In genomic region chr13:58126862-58127765, GRCm38 (mm10) we compare ENCODE assay signal across 8 mouse cellular contexts. TPM values are rescaled to one million over a fixed set of nuclear protein-coding genes. Genes with fewer than 3 reads are reported as not detected.
DNase-seq lines count a peak whose midpoint lies in the region; ATAC-seq and TF ChIP-seq lines count a peak whose summit lies in the region.

No protein-coding gene starts in this region.

- H3K27me3 ChIP-seq in kidney, adult 2 months (replicated peaks; ENCODE audit: control insufficient read depth, insufficient read depth, low read length): no peaks in the 10 kb centered on the region
- H3K27me3 ChIP-seq in E14TG2a.4 (ENCODE audit: insufficient read depth, low read length) (no peaks in the 10 kb centered on the region), myocyte (ENCODE audit: control insufficient read depth, insufficient read depth, insufficient read length) (no peaks in the 10 kb centered on the region)
- H3K27me3 ChIP-seq in intestine, embryonic 14.5 days (replicated peaks; ENCODE audit: control insufficient read depth, insufficient read depth, low read length): no peaks in the 10 kb centered on the region

- H3K79me2 ChIP-seq in myocyte (ENCODE audit: control insufficient read depth, insufficient read depth): peaks cover 19% of the 10 kb centered on the region

- TF ChIP-seq CTCF in kidney, adult 2 months (conservative IDR thresholded peaks at IDR 0.05; ENCODE audit: insufficient read depth, insufficient read length, low read depth, low read length): no peak
- TF ChIP-seq CTCF in E14TG2a.4 (conservative IDR thresholded peaks at IDR 0.05; ENCODE audit: low read length): no peak

- H3K4me2 ChIP-seq in intestine, embryonic 14.5 days (ENCODE audit: low read length): peak overlapping the region; percentile 69
- peak overlapping the region; percentile 85 for H3K4me2 ChIP-seq in myocyte (ENCODE audit: low read depth)

- H3ac ChIP-seq in myocyte (ENCODE audit: control insufficient read depth, insufficient read length): peak overlapping the region; percentile 99

- no peaks in the 10 kb centered on the region for H3K9me3 ChIP-seq in E14TG2a.4 (ENCODE audit: low read length)
- no peaks in the 10 kb centered on the region for H3K9me3 ChIP-seq in intestine, embryonic 14.5 days (ENCODE audit: control insufficient read depth, low read length)

- H3K9ac ChIP-seq in intestine, embryonic 14.5 days (ENCODE audit: low read length): peak overlapping the region; percentile 99

- 2% methylated on average over 78 of the region's 92 CpGs for WGBS in kidney, adult 2 months
- under 1% methylated on average over 74 of the region's 92 CpGs for WGBS in intestine, embryonic 14.5 days

- H3K27ac ChIP-seq in kidney, adult 2 months (ENCODE audit: insufficient read depth, low read depth, low read length): peak overlapping the region; percentile 100
- peak overlapping the region; percentile 86; the same call in 1 of the 2 replicates for H3K27ac ChIP-seq in brown adipose tissue, adult 24 weeks (replicated peaks; ENCODE audit: low read depth, low read length)
- H3K27ac ChIP-seq in intestine, embryonic 14.5 days (ENCODE audit: low read depth): peak overlapping the region; percentile 99

- ATAC-seq in intestine, embryonic 14.5 days (replicated peaks; ENCODE audit: low FRiP score, low TSS enrichment, low read depth): no peak

- peaks cover 16% of the 10 kb centered on the region for H3K4me1 ChIP-seq in kidney, adult 2 months (ENCODE audit: control insufficient read depth, insufficient read depth, low read length)
- H3K4me1 ChIP-seq in E14TG2a.4 (replicated peaks; ENCODE audit: low read depth, low read length): peaks cover 47% of the 10 kb centered on the region
- peaks cover 6% of the 10 kb centered on the region; the same call in 1 of the 2 replicates for H3K4me1 ChIP-seq in brown adipose tissue, adult 24 weeks (ENCODE audit: control insufficient read depth, insufficient read depth, insufficient read length, low read length)
- peaks cover 41% of the 10 kb centered on the region for H3K4me1 ChIP-seq in intestine, embryonic 14.5 days (replicated peaks; ENCODE audit: control insufficient read depth, insufficient read depth, low read length)

- no peak for TF ChIP-seq POLR2A in kidney, adult 2 months (IDR thresholded peaks at IDR 0.05; ENCODE audit: low read depth, low read length)
- TF ChIP-seq POLR2A in myocyte (IDR thresholded peaks at IDR 0.05; ENCODE audit: insufficient read length, low read depth): peak; percentile 50

- H3K4me3 ChIP-seq in kidney, adult 2 months (ENCODE audit: insufficient read depth, low read depth, low read length): peak overlapping the region; percentile 72
- H3K4me3 ChIP-seq in E14TG2a.4 (replicated peaks; ENCODE audit: low read length) (peak overlapping the region; percentile 91), myocyte (peak overlapping the region; percentile 61)
- H3K4me3 ChIP-seq in brown adipose tissue, adult 24 weeks (ENCODE audit: insufficient read depth, low read depth, low read length): peak overlapping the region; percentile 87
- peak overlapping the region; percentile 100 for H3K4me3 ChIP-seq in intestine, embryonic 14.5 days (ENCODE audit: low read depth, low read length)

- H3K36me3 ChIP-seq in kidney, adult 2 months (ENCODE audit: control insufficient read depth, insufficient read depth, low read length): peaks cover 3% of the 10 kb centered on the region
- H3K36me3 ChIP-seq in E14TG2a.4 (ENCODE audit: insufficient read depth, low read length): peaks cover 23% of the 10 kb centered on the region
- H3K36me3 ChIP-seq in intestine, embryonic 14.5 days (ENCODE audit: control insufficient read depth, insufficient read depth, low read length): peaks cover 15% of the 10 kb centered on the region
- H3K36me3 ChIP-seq in myocyte (ENCODE audit: control insufficient read depth, insufficient read depth): no peaks in the 10 kb centered on the region

- DNase-seq in kidney, adult 2 months: no peak
- no peak for DNase-seq in kidney, adult 8-10 months
- DNase-seq in intestine, embryonic 14.5 days (ENCODE audit: low spot score): no peak
- DNase-seq in frontal cortex, postnatal 25 days (ENCODE audit: low spot score in 2 of 2): no peak
- no peak for DNase-seq in gastrocnemius, postnatal 4 days (ENCODE audit: low spot score in 2 of 2)

TF ChIP-seq in myocyte, 11 proteins besides CTCF, POLR2A, EP300 and RAD21:
- no peak for TF ChIP-seq REST (IDR thresholded peaks at IDR 0.05; ENCODE audit: insufficient read depth, insufficient read length)
- TF ChIP-seq SRF (IDR thresholded peaks at IDR 0.05; ENCODE audit: control insufficient read depth, insufficient read length, low read depth): no peak
- no peak for TF ChIP-seq USF1 (IDR thresholded peaks at IDR 0.05; ENCODE audit: low read depth)
- TF ChIP-seq TCF12 (IDR thresholded peaks at IDR 0.05; ENCODE audit: insufficient read depth, poor library complexity, severe bottlenecking): no peak
- TF ChIP-seq TCF3 (IDR thresholded peaks at IDR 0.05; ENCODE audit: insufficient read length, low read depth): no peak
- no peak for TF ChIP-seq MAX (IDR thresholded peaks at IDR 0.05; ENCODE audit: low read depth)
- TF ChIP-seq MYOG (IDR thresholded peaks at IDR 0.05; ENCODE audit: control insufficient read depth in 1 of 3, insufficient read depth in 1 of 3, insufficient read length in 2 of 3, low read depth in 2 of 3): no peak
- TF ChIP-seq CEBPB (IDR thresholded peaks at IDR 0.05; ENCODE audit: insufficient read depth, poor library complexity, severe bottlenecking): no peak
- TF ChIP-seq E2F4 (IDR thresholded peaks at IDR 0.05; ENCODE audit: insufficient read depth): no peak
- no peak for TF ChIP-seq MYOD1 (IDR thresholded peaks at IDR 0.05; ENCODE audit: control insufficient read depth in 1 of 3, insufficient read length in 2 of 3, low read depth in 2 of 3)
- TF ChIP-seq POLR2AphosphoS2 (IDR thresholded peaks at IDR 0.05; ENCODE audit: insufficient read length, low read depth): no peak

RNA-seq across cellular contexts. Expression of gene Hnrnpa0, which starts 1.2 kb away (rescaled TPM):
- 38.3 and 46.8 TPM in 2 replicates for polyA plus RNA-seq in kidney, adult 2 months (2012; rRNA removed)
- 31.9 and 46.9 TPM in 2 replicates for polyA plus RNA-seq in brown adipose tissue, adult 24 weeks (2012; ENCODE audit: insufficient read depth, insufficient read length, missing spikeins)
- 42.5 and 42.8 TPM in 2 replicates for polyA plus RNA-seq in intestine, embryonic 14.5 days (2014; fragmentation: Nextera tagmentation; extraction: Ambion mirVana)
- polyA plus RNA-seq in myocyte (2012; fragmentation: generic; extraction: Trizol): 122 TPM
- total RNA-seq in gastrocnemius, postnatal 4 days (2021): 100 to 1,000 TPM; 134 TPM

RNA-seq across cellular contexts. Expression of gene Klhl3, which starts 13.7 kb away (rescaled TPM):
- 24.7 and 26.3 TPM in 2 replicates for polyA plus RNA-seq in kidney, adult 2 months (2012; rRNA removed)
- polyA plus RNA-seq in brown adipose tissue, adult 24 weeks (2012; ENCODE audit: insufficient read depth, insufficient read length, missing spikeins): 0.20 and 0.46 TPM in 2 replicates
- 3.0 and 3.3 TPM in 2 replicates for polyA plus RNA-seq in intestine, embryonic 14.5 days (2014; fragmentation: Nextera tagmentation; extraction: Ambion mirVana)
- 0.01 TPM for polyA plus RNA-seq in myocyte (2012; fragmentation: generic; extraction: Trizol)
- total RNA-seq in gastrocnemius, postnatal 4 days (2021): 1 to 10 TPM; 2.9 to 3.7 TPM

RNA-seq across cellular contexts. Expression of gene Idnk, which starts 30.3 kb away (rescaled TPM):
- polyA plus RNA-seq in kidney, adult 2 months (2012; rRNA removed): 21.0 and 27.4 TPM in 2 replicates
- 35.6 and 46.5 TPM in 2 replicates for polyA plus RNA-seq in brown adipose tissue, adult 24 weeks (2012; ENCODE audit: insufficient read depth, insufficient read length, missing spikeins)
- polyA plus RNA-seq in intestine, embryonic 14.5 days (2014; fragmentation: Nextera tagmentation; extraction: Ambion mirVana): 35.7 and 39.0 TPM in 2 replicates
- polyA plus RNA-seq in myocyte (2012; fragmentation: generic; extraction: Trizol): 21.0 TPM
- total RNA-seq in gastrocnemius, postnatal 4 days (2021): 10 to 100 TPM; 10.8 to 13.9 TPM
